Mouse (Mus musculus) megakaryocyte, embryonic 14.5 days (primary cell): ENCODE results near the gene Cartpt.

ENCODE experiments used
- FLI1 ChIP-seq: IDR thresholded peaks from 2 replicates; pipeline ENCODE4 v1.6.1; 2012; ENCODE audit warnings: low read length, inconsistent platforms, mixed read lengths
- GATA1 ChIP-seq: IDR thresholded peaks from 3 replicates; pipeline ENCODE4 v1.6.1; 2012; ENCODE audit warnings: mixed read lengths, low read length, inconsistent platforms, borderline replicate concordance

- TF ChIP-seq GATA1 (no peak), FLI1 (no peak)
Measured at GRCm38 (mm10) chr13:99932406-99932805, 31.5 kb upstream of the Cartpt start.
